Mouse (Mus musculus) hindbrain, embryonic 10.5 days (tissue): ENCODE measurements around the gene Gm29094. TPM values are rescaled to one million over a fixed set of nuclear protein-coding genes. Genes with fewer than 3 reads are reported as not detected.

Experiments
- polyA plus RNA-seq: library from polyadenylated mRNA; unstranded; fragments of >200 nt; fragmentation: Nextera tagmentation; extraction: Ambion mirVana; gene quantifications from 2 replicates; pipeline ENCODE4 v1.2.1, GENCODE M21; 2016

Gene Gm29094
- polyA plus RNA-seq, 1 experiment from 2014 or later, result 0.38 TPM

Other genes with a start within 250 kb of the Gm29094 start
- not detected in 2 replicates for gene Bcl2a1a, start 242.5 kb upstream of the Gm29094 start, polyA plus RNA-seq
- gene Trim43b, start 106.5 kb upstream of the Gm29094 start, polyA plus RNA-seq, result not detected in 2 replicates
- 0.67 TPM in 1 of 2 replicates, not detected in the other for gene Bcl2a1b, start 170 bp upstream of the Gm29094 start, polyA plus RNA-seq
- gene Mthfs, start 11.3 kb downstream of the Gm29094 start, polyA plus RNA-seq, result 13.6 and 15.4 TPM in 2 replicates